Mouse (Mus musculus) kidney, adult 8-10 months (tissue): ENCODE data around the gene Gm26657.

Experiments used
- DNase-seq, 2 experiments: peaks; one replicate each; pipeline ENCODE4 v3.0.0; 2022

Gm26657 gene

DNA sequence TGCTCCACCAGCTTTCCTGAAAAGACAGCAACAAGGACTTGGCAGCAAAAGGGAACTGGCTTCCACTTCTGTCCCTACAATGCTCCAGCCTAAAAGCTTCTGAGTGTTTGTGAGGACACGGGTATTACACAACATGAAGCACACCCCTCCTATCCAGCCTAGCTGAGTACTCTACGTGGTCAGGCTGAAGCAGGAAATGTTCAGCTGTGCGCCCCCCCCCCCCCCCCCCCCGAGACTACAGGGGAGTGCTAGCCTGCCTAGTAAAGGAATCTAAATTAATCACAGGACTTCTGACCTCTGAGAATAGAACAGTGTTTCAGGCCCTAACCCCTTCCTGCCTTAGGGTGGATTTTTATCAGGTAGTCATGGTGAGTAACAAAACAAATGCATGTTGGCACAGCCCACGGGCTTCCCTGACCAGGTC is 28.0 kb downstream of the Gm26657 start:
- peak in 1 of 2 experiments; percentile 7 for DNase-seq

- DNase-seq, result peak in 1 of 2 experiments; percentile 10
These were observed 29.0 kb downstream of the Gm26657 start for GRCm38 (mm10) chr4:56768913-56769312.

DNA sequence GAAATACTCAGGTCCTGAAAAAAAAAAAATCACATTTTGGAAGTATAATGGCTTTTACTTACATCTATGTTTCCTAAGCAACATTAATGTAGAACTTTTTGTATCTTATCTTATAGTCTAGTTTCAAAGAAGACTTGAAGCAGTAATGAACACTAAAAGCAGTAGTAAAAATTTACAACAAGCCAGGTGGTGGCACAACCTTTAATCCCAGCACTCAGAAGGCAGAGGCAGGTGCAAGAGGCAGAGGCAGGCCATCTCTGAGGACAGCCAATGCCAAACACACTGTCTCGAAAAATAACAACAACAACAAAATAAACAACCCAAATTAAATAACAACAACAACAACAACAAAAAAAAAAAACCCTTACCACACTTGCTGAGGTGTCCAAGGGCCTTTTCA is 31.2 kb downstream of the Gm26657 start:
- no peak for DNase-seq
